ENCODE assay signal across 8 mouse cellular contexts in the genomic region with DNA sequence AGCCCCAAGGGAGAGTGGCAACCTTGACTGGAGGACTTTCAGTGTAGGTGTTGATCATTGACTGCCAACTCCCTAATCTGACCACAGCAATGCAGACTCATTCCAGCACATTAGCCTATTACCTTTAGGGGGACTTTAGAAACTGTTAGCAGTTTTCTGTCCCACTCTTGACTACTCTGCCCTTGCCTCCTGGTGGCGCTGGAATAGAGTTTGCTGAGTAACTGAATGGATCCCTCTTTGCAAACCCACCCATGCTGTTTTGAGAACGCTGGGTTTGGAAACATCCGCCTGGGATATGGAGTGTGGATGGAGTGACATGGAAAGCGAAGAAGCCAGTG. TPM values are rescaled to one million over a fixed set of nuclear protein-coding genes. Genes with fewer than 3 reads are reported as not detected.
DNase-seq lines count a peak whose midpoint lies in the region; ATAC-seq and TF ChIP-seq lines count a peak whose summit lies in the region.

No protein-coding gene starts in this region.

- peak overlapping the region; percentile 69; the same call in 1 of the 2 replicates for H3K9ac ChIP-seq in heart, adult 2 months (ENCODE audit: low read depth, low read length)
- H3K9ac ChIP-seq in forebrain, embryonic 16.5 days (replicated peaks; ENCODE audit: low read depth, low read length), result peak overlapping the region; percentile 68
- H3K9ac ChIP-seq in liver, embryonic 15.5 days, result no peak overlapping the region

- DNase-seq in heart, adult 2 months, result peak in 1 of 2 experiments; percentile 3
- no peak for DNase-seq in heart, adult 11 months
- no peak for DNase-seq in thymus, postnatal 14 days
- no peak for DNase-seq in gastrocnemius, postnatal 10 days
- no peak for DNase-seq in yolk sac, embryonic 10.5 days (ENCODE audit: low spot score)

- H3K27ac ChIP-seq in heart, adult 2 months, result peak overlapping the region; percentile 57
- H3K27ac ChIP-seq in forebrain, embryonic 16.5 days (ENCODE audit: low read length), result no peak overlapping the region
- no peak overlapping the region for H3K27ac ChIP-seq in liver, embryonic 15.5 days (replicated peaks)

- no peak for TF ChIP-seq POLR2A in heart, adult 2 months (IDR thresholded peaks at IDR 0.05; ENCODE audit: insufficient read depth, low read depth, low read length)

- no peaks in the 10 kb centered on the region for H3K27me3 ChIP-seq in heart, adult 2 months (ENCODE audit: control insufficient read depth, insufficient read depth, low read length)
- H3K27me3 ChIP-seq in E14TG2a.4 (ENCODE audit: insufficient read depth, low read length), result peaks cover 46% of the 10 kb centered on the region
- peaks cover 22% of the 10 kb centered on the region for H3K27me3 ChIP-seq in forebrain, embryonic 16.5 days (replicated peaks; ENCODE audit: control insufficient read depth, insufficient read depth, low read length)
- H3K27me3 ChIP-seq in liver, embryonic 15.5 days, result peaks cover 37% of the 10 kb centered on the region

- H3K4me2 ChIP-seq in forebrain, embryonic 16.5 days (ENCODE audit: low read length), result peak overlapping the region; percentile 96
- H3K4me2 ChIP-seq in liver, embryonic 15.5 days, result peak overlapping the region; percentile 57

- TF ChIP-seq EP300 in heart, adult 2 months (IDR thresholded peaks at IDR 0.05; ENCODE audit: insufficient read depth, low read depth, low read length), result no peak

- peaks cover 2% of the 10 kb centered on the region; the same call in 1 of the 2 replicates for H3K36me3 ChIP-seq in heart, adult 2 months (ENCODE audit: control insufficient read depth, insufficient read depth, low read length)
- H3K36me3 ChIP-seq in E14TG2a.4 (ENCODE audit: insufficient read depth, low read length), result no peaks in the 10 kb centered on the region
- no peaks in the 10 kb centered on the region for H3K36me3 ChIP-seq in forebrain, embryonic 16.5 days (ENCODE audit: control insufficient read depth, insufficient read depth)
- H3K36me3 ChIP-seq in liver, embryonic 15.5 days (replicated peaks), result no peaks in the 10 kb centered on the region

- no peak for ATAC-seq in forebrain, embryonic 16.5 days
- ATAC-seq in liver, embryonic 15.5 days (ENCODE audit: insufficient read depth), result no peak

- intact Hi-C loops in heart, adult 2 months (cut with DNase I), result no loop called here

- H3K9me3 ChIP-seq in E14TG2a.4 (ENCODE audit: low read length), result no peaks in the 10 kb centered on the region
- H3K9me3 ChIP-seq in forebrain, embryonic 16.5 days (ENCODE audit: control insufficient read depth, low read length), result no peaks in the 10 kb centered on the region
- no peaks in the 10 kb centered on the region for H3K9me3 ChIP-seq in liver, embryonic 15.5 days (replicated peaks)

- H3K79me2 ChIP-seq in heart, adult 2 months (replicated peaks; ENCODE audit: control insufficient read depth, insufficient read depth, low read length), result no peaks in the 10 kb centered on the region

- peak overlapping the region; percentile 54 for H3K4me3 ChIP-seq in heart, adult 2 months
- H3K4me3 ChIP-seq in E14TG2a.4 (replicated peaks; ENCODE audit: low read length), result peak overlapping the region; percentile 83
- H3K4me3 ChIP-seq in forebrain, embryonic 16.5 days (replicated peaks; ENCODE audit: low read length), result peak overlapping the region; percentile 63
- peak overlapping the region; percentile 35 for H3K4me3 ChIP-seq in liver, embryonic 15.5 days (replicated peaks)

- H3K4me1 ChIP-seq in heart, adult 2 months (ENCODE audit: control insufficient read depth, insufficient read depth, low read length), result peaks cover 1% of the 10 kb centered on the region
- H3K4me1 ChIP-seq in E14TG2a.4 (replicated peaks; ENCODE audit: low read depth, low read length), result peaks cover 36% of the 10 kb centered on the region
- H3K4me1 ChIP-seq in forebrain, embryonic 16.5 days (replicated peaks; ENCODE audit: control insufficient read depth, insufficient read depth, low read length), result peaks cover 12% of the 10 kb centered on the region
- H3K4me1 ChIP-seq in liver, embryonic 15.5 days (replicated peaks), result peaks cover 5% of the 10 kb centered on the region; the same call in 1 of the 2 replicates

- peak; percentile 17; the same call in 1 of the 2 replicates for TF ChIP-seq CTCF in heart, adult 2 months (IDR thresholded peaks at IDR 0.05)
- TF ChIP-seq CTCF in E14TG2a.4 (conservative IDR thresholded peaks at IDR 0.05; ENCODE audit: low read length), result no peak

- WGBS in heart, adult 2 months, result 46% methylated on average over 4 of the region's 4 CpGs
- 50% methylated on average over 4 of the region's 4 CpGs for WGBS in forebrain, embryonic 16.5 days
- 31% methylated on average over 4 of the region's 4 CpGs for WGBS in liver, embryonic 15.5 days (ENCODE audit: insufficient replicate concordance)

RNA-seq across cellular contexts. Expression of gene Ano4, which starts 0.6 kb away (rescaled TPM):
- total RNA-seq in heart, adult 2 months (2021), result 1 to 10 TPM; 7.2 to 7.5 TPM
- 4.3 and 5.5 TPM in 2 replicates for polyA plus RNA-seq in heart, adult 2 months (2012; rRNA removed)
- 6.4 and 7.3 TPM in 2 replicates for polyA plus RNA-seq in forebrain, embryonic 16.5 days (2015; fragmentation: Nextera tagmentation; extraction: Ambion mirVana)
- polyA plus RNA-seq in liver, embryonic 15.5 days (2015; fragmentation: Nextera tagmentation; extraction: Ambion mirVana), result 0.08 TPM in 1 of 2 replicates, not detected in the other
- 1 to 10 TPM; 1.1 to 2.2 TPM for total RNA-seq in gastrocnemius, postnatal 10 days (2021)
